Mouse (Mus musculus) limb, embryonic 13.5 days (tissue): ENCODE data around the gene Slc48a1. TPM values are rescaled to one million over a fixed set of nuclear protein-coding genes. Genes with fewer than 3 reads are reported as not detected.

Experiments
- ATAC-seq: fragments of 200-750 bp; cut with Nextera tagmentation; 2 replicates; pipeline ENCODE4 v1.8.0; 2017; ENCODE audit warnings: low read depth, moderate number of reproducible peaks, moderate TSS enrichment; ENCODE audit not compliant: low FRiP score
- H3K27ac ChIP-seq: fragments of 300-500 bp; sonication (generic); 2 replicates; pipeline ENCODE4 v1.5.1; 2015; ENCODE audit warnings: inconsistent platforms, mild to moderate bottlenecking, moderate library complexity
- H3K27me3 ChIP-seq: fragments of 300-500 bp; sonication (generic); 2 replicates; pipeline ENCODE4 v1.6.1; 2015; ENCODE audit warnings: mild to moderate bottlenecking, inconsistent platforms
- H3K36me3 ChIP-seq: fragments of 300-500 bp; sonication (generic); 2 replicates; pipeline ENCODE4 v1.6.1; 2015; ENCODE audit warnings: inconsistent platforms, mild to moderate bottlenecking, moderate library complexity
- H3K4me1 ChIP-seq: fragments of 300-500 bp; sonication (generic); 2 replicates; pipeline ENCODE4 v1.6.1; 2015; ENCODE audit warnings: inconsistent platforms
- H3K4me2 ChIP-seq: fragments of 300-500 bp; sonication (generic); replicated peaks from 2 replicates; pipeline ENCODE4 v1.6.1; 2015; ENCODE audit warnings: inconsistent platforms, mild to moderate bottlenecking, moderate library complexity
- H3K4me3 ChIP-seq: fragments of 300-500 bp; sonication (generic); 2 replicates; pipeline ENCODE4 v1.5.1; 2015; ENCODE audit warnings: moderate library complexity, mild to moderate bottlenecking, inconsistent platforms
- H3K9ac ChIP-seq: fragments of 300-500 bp; sonication (generic); 2 replicates; pipeline ENCODE4 v1.6.1; 2015; ENCODE audit warnings: mild to moderate bottlenecking, inconsistent platforms
- H3K9me3 ChIP-seq: fragments of 300-500 bp; sonication (generic); 2 replicates; pipeline ENCODE4 v1.6.1; 2016; ENCODE audit warnings: inconsistent platforms
- WGBS: fragments of 180-500 bp; shearing (Covaris S2); methylation state at CpG from one replicate; pipeline ENCODE4 v1.1.7; 2015; 5-methylcytosine and 5-hydroxymethylcytosine counted together
- polyA plus RNA-seq: library from polyadenylated mRNA; unstranded; fragments of >200 nt; fragmentation: Nextera tagmentation; extraction: Ambion mirVana; gene quantifications from 2 replicates; pipeline ENCODE4 v1.2.1, GENCODE M21; 2015

The Slc48a1 gene
- polyA plus RNA-seq, 1 experiment from 2014 or later = 39.5 TPM

GRCm38 (mm10) chr15:97744930-97745329 lies 33.4 kb upstream of the Slc48a1 start:
- H3K4me1 ChIP-seq = peaks cover 20% of the 10 kb centered on the region
- no peak overlapping the region for H3K9ac ChIP-seq
- H3K4me2 ChIP-seq = no peak overlapping the region
- no peak overlapping the region for H3K27ac ChIP-seq
- no peak overlapping the region for H3K4me3 ChIP-seq
- H3K27me3 ChIP-seq = no peaks in the 10 kb centered on the region
- ATAC-seq = peak; percentile 34; the same call in 1 of the 2 replicates
- H3K36me3 ChIP-seq = no peaks in the 10 kb centered on the region
- H3K9me3 ChIP-seq = no peaks in the 10 kb centered on the region
- WGBS = 52% methylated on average over 10 of the region's 10 CpGs

- Histone ChIP-seq H3K9ac (no peak overlapping the region), H3K9me3 (no peaks in the 10 kb centered on the region), H3K4me2 (no peak overlapping the region), H3K4me1 (peaks cover 24% of the 10 kb centered on the region), H3K4me3 (no peak overlapping the region), H3K27me3 (no peaks in the 10 kb centered on the region), H3K36me3 (no peaks in the 10 kb centered on the region), H3K27ac (no peak overlapping the region)
- 75% methylated on average over 9 of the region's 10 CpGs for WGBS
- no peak for ATAC-seq
These were observed 33.0 kb upstream of the Slc48a1 start for GRCm38 (mm10) chr15:97745331-97745730.

DNA sequence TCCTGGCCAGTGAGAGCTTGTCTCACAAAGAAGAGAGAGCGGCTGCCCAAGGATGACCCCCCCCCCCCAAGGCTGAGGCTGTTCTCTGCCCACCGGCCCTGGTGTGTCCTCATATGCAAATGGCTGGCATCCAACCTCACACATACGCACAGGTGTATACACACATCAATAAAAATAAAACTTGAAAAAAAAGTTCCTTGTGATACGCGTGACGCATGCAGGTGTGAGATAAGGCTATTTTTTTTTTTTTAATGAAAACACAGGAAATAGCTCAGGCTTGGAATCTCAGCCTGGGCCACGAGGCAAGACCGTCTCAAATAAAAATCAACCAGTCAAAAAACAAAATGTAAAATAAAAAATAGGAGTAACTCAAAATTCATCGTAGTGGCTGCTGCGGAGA lies 32.0 kb upstream of the Slc48a1 start:
- no peak overlapping the region for H3K27ac ChIP-seq
- ATAC-seq = no peak
- H3K9me3 ChIP-seq = no peaks in the 10 kb centered on the region
- H3K27me3 ChIP-seq = no peaks in the 10 kb centered on the region
- 88% methylated on average over 10 of the region's 10 CpGs for WGBS
- H3K9ac ChIP-seq = no peak overlapping the region
- peaks cover 33% of the 10 kb centered on the region for H3K4me1 ChIP-seq
- H3K4me3 ChIP-seq = no peak overlapping the region
- H3K36me3 ChIP-seq = no peaks in the 10 kb centered on the region
- H3K4me2 ChIP-seq = no peak overlapping the region

- Histone ChIP-seq H3K36me3 (no peaks in the 10 kb centered on the region), H3K9me3 (no peaks in the 10 kb centered on the region), H3K4me2 (no peak overlapping the region), H3K27ac (no peak overlapping the region), H3K4me3 (no peak overlapping the region), H3K27me3 (no peaks in the 10 kb centered on the region), H3K4me1 (peaks cover 33% of the 10 kb centered on the region), H3K9ac (no peak overlapping the region)
- 94% methylated on average over 24 of the region's 24 CpGs for WGBS
- no peak for ATAC-seq
These were observed 31.6 kb upstream of the Slc48a1 start for GRCm38 (mm10) chr15:97746748-97747147.

GRCm38 (mm10) chr15:97747486-97747885 lies 30.8 kb upstream of the Slc48a1 start:
- WGBS = 91% methylated on average over 4 of the region's 4 CpGs
- H3K4me2 ChIP-seq = no peak overlapping the region
- H3K27ac ChIP-seq = no peak overlapping the region
- H3K4me1 ChIP-seq = peaks cover 30% of the 10 kb centered on the region
- H3K9ac ChIP-seq = no peak overlapping the region
- H3K9me3 ChIP-seq = no peaks in the 10 kb centered on the region
- no peaks in the 10 kb centered on the region for H3K36me3 ChIP-seq
- ATAC-seq = no peak
- no peaks in the 10 kb centered on the region for H3K27me3 ChIP-seq
- no peak overlapping the region for H3K4me3 ChIP-seq

GRCm38 (mm10) chr15:97748309-97748708 lies 30.0 kb upstream of the Slc48a1 start:
- Histone ChIP-seq H3K27me3 (no peaks in the 10 kb centered on the region), H3K4me3 (no peak overlapping the region), H3K9ac (no peak overlapping the region), H3K4me2 (no peak overlapping the region), H3K36me3 (no peaks in the 10 kb centered on the region), H3K9me3 (no peaks in the 10 kb centered on the region), H3K4me1 (peaks cover 29% of the 10 kb centered on the region), H3K27ac (no peak overlapping the region)
- WGBS = 63% methylated on average over 10 of the region's 10 CpGs
- no peak for ATAC-seq

GRCm38 (mm10) chr15:97748964-97749363 lies 29.4 kb upstream of the Slc48a1 start:
- no peak overlapping the region for H3K27ac ChIP-seq
- WGBS = 87% methylated on average over 4 of the region's 4 CpGs
- no peak for ATAC-seq

GRCm38 (mm10) chr15:97749397-97749796 lies 28.9 kb upstream of the Slc48a1 start:
- no peaks in the 10 kb centered on the region for H3K9me3 ChIP-seq
- peaks cover 34% of the 10 kb centered on the region for H3K4me1 ChIP-seq
- ATAC-seq = no peak
- H3K27me3 ChIP-seq = no peaks in the 10 kb centered on the region
- 87% methylated on average over 9 of the region's 9 CpGs for WGBS
- H3K9ac ChIP-seq = no peak overlapping the region
- H3K36me3 ChIP-seq = no peaks in the 10 kb centered on the region
- no peak overlapping the region for H3K4me3 ChIP-seq
- H3K27ac ChIP-seq = no peak overlapping the region
- H3K4me2 ChIP-seq = no peak overlapping the region

More at GRCm38 (mm10) chr15:97748964-97749363, 29.4 kb upstream of the Slc48a1 start:
- H3K4me3 ChIP-seq = no peak overlapping the region
- no peak overlapping the region for H3K4me2 ChIP-seq
- no peaks in the 10 kb centered on the region for H3K27me3 ChIP-seq
- no peak overlapping the region for H3K9ac ChIP-seq
- H3K36me3 ChIP-seq = no peaks in the 10 kb centered on the region
- H3K9me3 ChIP-seq = no peaks in the 10 kb centered on the region
- H3K4me1 ChIP-seq = peaks cover 33% of the 10 kb centered on the region

DNA sequence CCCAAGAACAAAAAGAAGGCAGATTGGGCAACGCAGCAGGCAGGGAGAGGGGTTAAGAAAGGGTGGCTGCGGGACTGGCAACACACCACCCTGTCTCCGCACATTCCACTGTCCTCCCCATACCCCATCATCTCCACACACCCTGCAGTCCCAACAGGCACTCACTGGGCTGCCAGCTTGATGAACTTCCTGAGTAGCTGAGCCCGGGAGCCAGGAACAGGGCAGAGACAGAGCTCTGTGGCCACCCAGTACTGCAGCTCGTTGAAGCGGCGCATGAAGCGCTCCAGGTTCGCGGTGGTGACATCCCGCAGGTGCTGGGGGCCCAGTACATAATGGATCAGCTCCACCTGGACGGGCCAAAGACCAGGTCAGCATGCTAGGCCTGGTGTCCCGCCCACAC lies 28.5 kb upstream of the Slc48a1 start:
- no peaks in the 10 kb centered on the region for H3K27me3 ChIP-seq
- WGBS = 83% methylated on average over 13 of the region's 13 CpGs
- 0 out of 2 replicates have a peak, but pooled peaks have one; percentile 2 for ATAC-seq
- H3K4me1 ChIP-seq = peaks cover 36% of the 10 kb centered on the region
- H3K27ac ChIP-seq = peak overlapping the region; percentile 76; the same call in 1 of the 2 replicates
- H3K4me2 ChIP-seq = 0 out of 2 replicates have a peak overlapping the region, but pooled peaks have one; percentile 34
- H3K4me3 ChIP-seq = no peak overlapping the region
- 0 out of 2 replicates have a peak overlapping the region, but pooled peaks have one; percentile 13 for H3K9ac ChIP-seq
- no peaks in the 10 kb centered on the region for H3K9me3 ChIP-seq
- no peaks in the 10 kb centered on the region for H3K36me3 ChIP-seq

GRCm38 (mm10) chr15:97750697-97751096 lies 27.6 kb upstream of the Slc48a1 start:
- H3K9ac ChIP-seq = peak overlapping the region; percentile 13; the same call in 1 of the 2 replicates
- WGBS = 14% methylated on average over 12 of the region's 12 CpGs
- peak; percentile 83 for ATAC-seq

DNA sequence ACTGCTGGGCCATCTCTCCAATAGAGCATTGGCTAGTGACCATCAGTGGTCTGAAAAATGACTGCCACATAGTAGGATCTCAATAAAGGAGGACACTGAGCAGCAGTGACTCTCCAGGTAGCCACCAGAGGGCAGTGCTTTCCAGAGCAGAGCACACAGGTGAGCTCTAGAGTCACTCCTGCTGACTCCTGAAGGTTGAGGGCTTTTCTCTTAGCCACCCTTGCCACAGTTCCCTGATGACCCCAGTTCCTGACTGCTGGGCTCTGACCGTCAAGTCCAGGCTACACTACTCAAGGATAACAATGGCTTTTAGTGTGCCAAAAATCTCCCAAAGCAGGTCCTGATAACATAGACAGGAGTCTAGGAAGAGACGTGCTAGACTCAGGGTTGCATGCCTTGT lies 26.6 kb upstream of the Slc48a1 start:
- Histone ChIP-seq H3K4me1 (peaks cover 39% of the 10 kb centered on the region), H3K4me2 (no peak overlapping the region), H3K4me3 (no peak overlapping the region), H3K27me3 (no peaks in the 10 kb centered on the region), H3K9me3 (no peaks in the 10 kb centered on the region), H3K9ac (no peak overlapping the region), H3K27ac (no peak overlapping the region), H3K36me3 (no peaks in the 10 kb centered on the region)
- ATAC-seq = no peak
- WGBS = 76% methylated on average over 2 of the region's 2 CpGs

More at GRCm38 (mm10) chr15:97750697-97751096, 27.6 kb upstream of the Slc48a1 start:
- peak overlapping the region; percentile 34 for H3K4me2 ChIP-seq
- H3K9me3 ChIP-seq = no peaks in the 10 kb centered on the region
- H3K4me1 ChIP-seq = peaks cover 36% of the 10 kb centered on the region
- no peak overlapping the region for H3K4me3 ChIP-seq
- peak overlapping the region; percentile 76 for H3K27ac ChIP-seq
- no peaks in the 10 kb centered on the region for H3K36me3 ChIP-seq
- no peaks in the 10 kb centered on the region for H3K27me3 ChIP-seq

DNA sequence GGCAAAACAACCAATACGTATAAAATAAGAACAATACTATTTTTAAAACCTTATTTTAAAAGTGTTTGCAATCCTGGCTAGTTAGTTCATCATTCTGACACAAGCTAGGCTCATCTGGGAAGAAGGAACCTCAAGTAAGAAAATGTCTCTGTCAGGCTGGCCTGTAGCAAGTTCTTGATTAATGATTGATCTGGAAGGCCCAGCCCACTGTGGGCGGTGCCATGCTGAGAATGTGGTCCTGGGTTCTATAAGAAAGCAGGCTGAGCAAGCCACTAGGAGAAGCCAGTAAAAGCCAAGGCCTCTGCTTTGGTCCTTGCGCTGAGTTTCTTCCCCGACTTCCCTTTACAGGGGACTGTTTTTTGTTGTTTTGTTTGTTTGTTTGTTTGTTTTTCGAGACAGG lies 25.8 kb upstream of the Slc48a1 start:
- Histone ChIP-seq H3K9ac (no peak overlapping the region), H3K27ac (no peak overlapping the region), H3K4me3 (no peak overlapping the region), H3K4me1 (peaks cover 39% of the 10 kb centered on the region), H3K36me3 (peaks cover 5% of the 10 kb centered on the region), H3K27me3 (no peaks in the 10 kb centered on the region), H3K4me2 (no peak overlapping the region), H3K9me3 (no peaks in the 10 kb centered on the region)
- 90% methylated on average over 5 of the region's 5 CpGs for WGBS
- no peak for ATAC-seq

- H3K36me3 ChIP-seq = peaks cover 16% of the 10 kb centered on the region
- H3K9me3 ChIP-seq = no peaks in the 10 kb centered on the region
- no peak overlapping the region for H3K4me3 ChIP-seq
- H3K27ac ChIP-seq = peak overlapping the region; percentile 55; the same call in 1 of the 2 replicates
- WGBS = 67% methylated on average over 6 of the region's 6 CpGs
- H3K4me1 ChIP-seq = peaks cover 39% of the 10 kb centered on the region
- peak overlapping the region; percentile 35; the same call in 1 of the 2 replicates for H3K9ac ChIP-seq
- H3K27me3 ChIP-seq = no peaks in the 10 kb centered on the region
- no peak overlapping the region for H3K4me2 ChIP-seq
- ATAC-seq = no peak
These were observed 23.8 kb upstream of the Slc48a1 start for GRCm38 (mm10) chr15:97754476-97754875.
